Mouse (Mus musculus): ENCODE data around the gene Tcf20. TPM values are rescaled to one million over a fixed set of nuclear protein-coding genes. Genes with fewer than 3 reads are reported as not detected.
"Not testable (repeated sequence)": the region's sequence is repeated elsewhere in the genome, so short reads cannot be mapped to it uniquely, and the experiment has no call there.

The Tcf20 gene
- polyA plus RNA-seq, 1 experiment from 2014 or later, result 9.3 TPM

- 77% methylated on average over 2 of the region's 2 CpGs for WGBS
- Histone ChIP-seq H3K9me3 (replicated peaks) (no peaks in the 10 kb centered on the region), H3K4me2 (no peak overlapping the region), H3K9ac (no peak overlapping the region), H3K27ac (no peak overlapping the region; the same call in 1 of the 2 replicates), H3K4me1 (no peaks in the 10 kb centered on the region), H3K27me3 (no peaks in the 10 kb centered on the region), H3K36me3 (no peaks in the 10 kb centered on the region), H3K4me3 (replicated peaks) (no peak overlapping the region)
- no peak for ATAC-seq (replicated peaks; ENCODE audit: low FRiP score)
Observed at GRCm38 (mm10) chr15:82876863-82877262, 110.8 kb downstream of the Tcf20 start.

GRCm38 (mm10) chr15:82872037-82872436 lies 115.6 kb downstream of the Tcf20 start:
- no peaks in the 10 kb centered on the region for H3K9me3 ChIP-seq (replicated peaks)
- ATAC-seq (replicated peaks; ENCODE audit: low FRiP score), result no peak
- no peaks in the 10 kb centered on the region for H3K36me3 ChIP-seq
- no peak overlapping the region for H3K9ac ChIP-seq
- no peaks in the 10 kb centered on the region for H3K4me1 ChIP-seq
- no peak overlapping the region for H3K27ac ChIP-seq
- WGBS, result 95% methylated on average over 1 of the region's 1 CpGs
- H3K4me2 ChIP-seq, result no peak overlapping the region
- no peaks in the 10 kb centered on the region for H3K27me3 ChIP-seq
- H3K4me3 ChIP-seq (replicated peaks), result no peak overlapping the region

GRCm38 (mm10) chr15:82866286-82866685 lies 121.4 kb downstream of the Tcf20 start:
- not testable (repeated sequence) for H3K27me3 ChIP-seq; H3K4me3 ChIP-seq (replicated peaks); ATAC-seq (replicated peaks; ENCODE audit: low FRiP score); H3K4me1 ChIP-seq; H3K27ac ChIP-seq; H3K4me2 ChIP-seq; H3K36me3 ChIP-seq; H3K9me3 ChIP-seq (replicated peaks); H3K9ac ChIP-seq
- 94% methylated on average over 3 of the region's 3 CpGs for WGBS

- ATAC-seq (replicated peaks; ENCODE audit: low FRiP score), result no peak
- Histone ChIP-seq H3K4me1 (no peaks in the 10 kb centered on the region), H3K9ac (no peak overlapping the region), H3K4me2 (no peak overlapping the region), H3K36me3 (no peaks in the 10 kb centered on the region), H3K4me3 (replicated peaks) (no peak overlapping the region), H3K9me3 (replicated peaks) (no peaks in the 10 kb centered on the region), H3K27me3 (no peaks in the 10 kb centered on the region), H3K27ac (no peak overlapping the region)
- 81% methylated on average over 1 of the region's 1 CpGs for WGBS
Observed at GRCm38 (mm10) chr15:82863674-82864073, 124.0 kb downstream of the Tcf20 start.

- Histone ChIP-seq H3K4me2 (no peak overlapping the region), H3K4me1 (no peaks in the 10 kb centered on the region), H3K9ac (no peak overlapping the region), H3K27me3 (no peaks in the 10 kb centered on the region), H3K36me3 (peaks cover 53% of the 10 kb centered on the region), H3K4me3 (replicated peaks) (no peak overlapping the region), H3K27ac (no peak overlapping the region), H3K9me3 (replicated peaks) (no peaks in the 10 kb centered on the region)
- no peak for ATAC-seq (replicated peaks; ENCODE audit: low FRiP score)
- WGBS, result 58% methylated on average over 11 of the region's 11 CpGs
Observed at GRCm38 (mm10) chr15:82856652-82857378, 130.9 kb downstream of the Tcf20 start.

- Histone ChIP-seq H3K9ac (no peak overlapping the region), H3K36me3 (peaks cover 60% of the 10 kb centered on the region), H3K27me3 (no peaks in the 10 kb centered on the region), H3K4me2 (no peak overlapping the region), H3K27ac (no peak overlapping the region), H3K4me1 (no peaks in the 10 kb centered on the region), H3K9me3 (replicated peaks) (no peaks in the 10 kb centered on the region), H3K4me3 (replicated peaks) (no peak overlapping the region)
- 83% methylated on average over 2 of the region's 2 CpGs for WGBS
- ATAC-seq (replicated peaks; ENCODE audit: low FRiP score), result no peak
Observed at GRCm38 (mm10) chr15:82856065-82856464, 131.6 kb downstream of the Tcf20 start.

- Histone ChIP-seq H3K4me1 (no peaks in the 10 kb centered on the region), H3K36me3 (peaks cover 15% of the 10 kb centered on the region), H3K4me2 (no peak overlapping the region), H3K9me3 (replicated peaks) (no peaks in the 10 kb centered on the region), H3K4me3 (replicated peaks) (no peak overlapping the region), H3K27me3 (no peaks in the 10 kb centered on the region), H3K9ac (no peak overlapping the region), H3K27ac (no peak overlapping the region)
- ATAC-seq (replicated peaks; ENCODE audit: low FRiP score), result no peak
- WGBS, result 88% methylated on average over 3 of the region's 3 CpGs
Observed at GRCm38 (mm10) chr15:82839146-82839545, 148.5 kb downstream of the Tcf20 start.

GRCm38 (mm10) chr15:82829917-82830316 lies 157.8 kb downstream of the Tcf20 start:
- Histone ChIP-seq H3K36me3 (peaks cover 4% of the 10 kb centered on the region; the same call in 1 of the 2 replicates), H3K4me2 (no peak overlapping the region), H3K27me3 (no peaks in the 10 kb centered on the region), H3K4me1 (no peaks in the 10 kb centered on the region), H3K27ac (no peak overlapping the region), H3K9ac (no peak overlapping the region), H3K4me3 (replicated peaks) (no peak overlapping the region), H3K9me3 (replicated peaks) (no peaks in the 10 kb centered on the region)
- 88% methylated on average over 6 of the region's 6 CpGs for WGBS
- ATAC-seq (replicated peaks; ENCODE audit: low FRiP score), result no peak

GRCm38 (mm10) chr15:82825866-82826265 lies 161.8 kb downstream of the Tcf20 start:
- peaks cover 4% of the 10 kb centered on the region; the same call in 1 of the 2 replicates for H3K4me1 ChIP-seq
- no peaks in the 10 kb centered on the region for H3K9me3 ChIP-seq (replicated peaks)
- no peak overlapping the region for H3K27ac ChIP-seq
- H3K27me3 ChIP-seq, result no peaks in the 10 kb centered on the region
- no peak overlapping the region for H3K4me2 ChIP-seq
- peaks cover 20% of the 10 kb centered on the region for H3K36me3 ChIP-seq
- H3K9ac ChIP-seq, result no peak overlapping the region
- no peak overlapping the region for H3K4me3 ChIP-seq (replicated peaks)
- ATAC-seq (replicated peaks; ENCODE audit: low FRiP score), result no peak

- ATAC-seq (replicated peaks; ENCODE audit: low FRiP score), result no peak
- no peaks in the 10 kb centered on the region for H3K27me3 ChIP-seq
Observed at GRCm38 (mm10) chr15:82822347-82822746, 165.3 kb downstream of the Tcf20 start.

GRCm38 (mm10) chr15:82821657-82822056 lies 166.0 kb downstream of the Tcf20 start:
- Histone ChIP-seq H3K9ac (no peak overlapping the region), H3K36me3 (peaks cover 22% of the 10 kb centered on the region), H3K27me3 (no peaks in the 10 kb centered on the region), H3K27ac (no peak overlapping the region), H3K4me1 (peaks cover 4% of the 10 kb centered on the region; the same call in 1 of the 2 replicates), H3K4me2 (no peak overlapping the region), H3K9me3 (replicated peaks) (no peaks in the 10 kb centered on the region), H3K4me3 (replicated peaks) (no peak overlapping the region)
- WGBS, result 93% methylated on average over 1 of the region's 1 CpGs
- ATAC-seq (replicated peaks; ENCODE audit: low FRiP score), result no peak

More at GRCm38 (mm10) chr15:82822347-82822746, 165.3 kb downstream of the Tcf20 start:
- H3K9me3 ChIP-seq (replicated peaks), result no peaks in the 10 kb centered on the region
- no peak overlapping the region for H3K4me3 ChIP-seq (replicated peaks)
- no peak overlapping the region for H3K4me2 ChIP-seq
- no peak overlapping the region for H3K9ac ChIP-seq
- H3K36me3 ChIP-seq, result peaks cover 24% of the 10 kb centered on the region
- no peak overlapping the region for H3K27ac ChIP-seq
- peaks cover 4% of the 10 kb centered on the region; the same call in 1 of the 2 replicates for H3K4me1 ChIP-seq
- WGBS, result 58% methylated on average over 3 of the region's 4 CpGs

- no peak overlapping the region for H3K4me3 ChIP-seq (replicated peaks)
- 85% methylated on average over 4 of the region's 4 CpGs for WGBS
- H3K9me3 ChIP-seq (replicated peaks), result no peaks in the 10 kb centered on the region
- H3K36me3 ChIP-seq, result peaks cover 44% of the 10 kb centered on the region
- H3K9ac ChIP-seq, result no peak overlapping the region
- H3K4me2 ChIP-seq, result no peak overlapping the region
- H3K4me1 ChIP-seq, result no peaks in the 10 kb centered on the region
- ATAC-seq (replicated peaks; ENCODE audit: low FRiP score), result no peak
- no peak overlapping the region for H3K27ac ChIP-seq
- no peaks in the 10 kb centered on the region for H3K27me3 ChIP-seq
Observed at GRCm38 (mm10) chr15:82815296-82815695, 172.4 kb downstream of the Tcf20 start.

GRCm38 (mm10) chr15:82814806-82815205 lies 172.9 kb downstream of the Tcf20 start:
- Histone ChIP-seq H3K36me3 (peaks cover 49% of the 10 kb centered on the region), H3K9me3 (replicated peaks) (no peaks in the 10 kb centered on the region), H3K4me1 (no peaks in the 10 kb centered on the region), H3K9ac (no peak overlapping the region), H3K4me2 (no peak overlapping the region), H3K4me3 (replicated peaks) (no peak overlapping the region), H3K27me3 (no peaks in the 10 kb centered on the region), H3K27ac (no peak overlapping the region)
- ATAC-seq (replicated peaks; ENCODE audit: low FRiP score), result no peak
- WGBS, result 61% methylated on average over 4 of the region's 4 CpGs

Measured in kidney, embryonic 15.5 days (tissue).